Mouse (Mus musculus): ENCODE results near the gene Tiam1.

- TF ChIP-seq CTCF (IDR thresholded peaks at IDR 0.05; ENCODE audit: low read depth) (no peak), EP300 (optimal IDR thresholded peaks at IDR 0.05) (no peak)
Measured at GRCm38 (mm10) chr16:90044004-90044754, 99.4 kb downstream of the Tiam1 start.

All from stomach, postnatal 0 days (tissue).